Mouse (Mus musculus): ENCODE measurements around the gene Atp13a3.

Gene Atp13a3

DNA sequence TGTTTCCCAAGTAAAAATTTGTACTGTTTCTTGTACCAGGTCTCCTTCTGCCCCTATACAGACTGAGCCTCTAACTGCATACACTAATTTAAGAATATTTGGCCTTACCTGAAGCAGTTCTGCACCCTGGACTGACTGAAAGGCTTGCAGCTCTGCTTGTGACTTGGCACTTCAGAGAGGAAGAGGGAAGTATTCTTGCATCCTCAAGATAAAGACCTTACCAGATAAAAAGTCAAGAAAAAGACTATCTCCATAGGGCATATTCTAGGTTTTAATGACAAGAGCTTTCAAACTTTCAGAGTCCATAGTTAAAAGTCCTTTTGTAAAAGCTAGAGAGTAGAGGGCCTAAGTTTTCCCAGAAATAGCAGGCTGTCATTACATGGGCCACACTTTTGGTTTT, 95.1 kb downstream of the Atp13a3 start, which contains the start of gene Gp5:
Gene Gp5, minus strand, starts transcription at position 133 of the 400 bp plus-strand sequence.
- DNase-seq = no peak

DNA sequence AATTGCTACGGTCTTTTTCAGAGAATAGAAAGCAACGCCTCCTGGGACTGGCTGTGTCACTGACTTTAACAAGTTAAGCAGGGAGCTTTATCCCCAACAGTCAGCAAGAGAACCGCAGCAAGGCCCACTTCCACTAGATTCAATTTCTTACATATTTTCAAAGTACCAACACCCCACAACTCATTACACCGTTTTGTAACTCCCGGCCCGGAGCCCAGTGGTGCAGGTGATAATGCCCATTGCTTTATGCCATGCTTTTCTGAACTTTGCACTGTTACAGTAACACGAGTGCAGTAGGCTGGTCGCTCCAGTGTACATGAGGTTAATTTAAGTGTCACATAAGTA, 95.6 kb downstream of the Atp13a3 start:
- DNase-seq = no peak

DNA sequence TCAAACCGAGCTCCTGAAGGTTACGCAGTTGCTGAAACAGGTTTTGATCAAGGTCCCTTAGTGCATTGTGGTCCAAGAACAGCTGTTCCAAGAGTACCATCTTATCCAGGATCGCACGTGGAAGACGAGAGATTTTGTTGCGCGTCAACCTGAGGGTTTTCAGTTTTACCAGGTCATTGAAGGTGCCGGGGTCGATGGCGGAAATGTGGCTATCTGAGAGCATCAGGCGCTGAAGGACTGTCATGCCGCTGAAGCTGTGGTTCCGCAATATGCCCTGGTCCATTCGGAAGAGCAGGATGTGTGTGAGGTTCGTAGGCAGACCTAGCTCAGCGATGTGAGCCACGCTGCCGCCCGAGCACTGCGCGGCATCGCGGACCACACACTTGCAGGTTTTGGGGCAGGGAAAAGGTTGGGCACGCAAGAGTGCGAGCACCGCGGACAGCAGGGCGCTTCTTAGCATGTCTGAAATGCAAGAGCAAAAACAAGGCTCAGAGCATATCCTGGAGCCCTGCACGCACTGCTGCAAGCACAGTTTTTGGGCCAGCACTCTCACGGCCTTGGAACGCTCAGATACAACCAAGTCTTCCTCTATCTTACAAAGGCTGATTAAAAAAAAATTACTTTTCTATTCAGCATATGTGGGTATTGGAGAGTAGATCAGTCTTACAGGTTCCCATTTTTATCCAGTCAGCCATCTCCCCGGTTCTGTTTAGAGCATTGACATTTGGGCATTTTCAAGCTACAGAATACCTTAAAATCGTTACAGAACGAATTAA, 96.2 kb downstream of the Atp13a3 start:
- DNase-seq = peak in 1 of 2 experiments; percentile 13

DNA sequence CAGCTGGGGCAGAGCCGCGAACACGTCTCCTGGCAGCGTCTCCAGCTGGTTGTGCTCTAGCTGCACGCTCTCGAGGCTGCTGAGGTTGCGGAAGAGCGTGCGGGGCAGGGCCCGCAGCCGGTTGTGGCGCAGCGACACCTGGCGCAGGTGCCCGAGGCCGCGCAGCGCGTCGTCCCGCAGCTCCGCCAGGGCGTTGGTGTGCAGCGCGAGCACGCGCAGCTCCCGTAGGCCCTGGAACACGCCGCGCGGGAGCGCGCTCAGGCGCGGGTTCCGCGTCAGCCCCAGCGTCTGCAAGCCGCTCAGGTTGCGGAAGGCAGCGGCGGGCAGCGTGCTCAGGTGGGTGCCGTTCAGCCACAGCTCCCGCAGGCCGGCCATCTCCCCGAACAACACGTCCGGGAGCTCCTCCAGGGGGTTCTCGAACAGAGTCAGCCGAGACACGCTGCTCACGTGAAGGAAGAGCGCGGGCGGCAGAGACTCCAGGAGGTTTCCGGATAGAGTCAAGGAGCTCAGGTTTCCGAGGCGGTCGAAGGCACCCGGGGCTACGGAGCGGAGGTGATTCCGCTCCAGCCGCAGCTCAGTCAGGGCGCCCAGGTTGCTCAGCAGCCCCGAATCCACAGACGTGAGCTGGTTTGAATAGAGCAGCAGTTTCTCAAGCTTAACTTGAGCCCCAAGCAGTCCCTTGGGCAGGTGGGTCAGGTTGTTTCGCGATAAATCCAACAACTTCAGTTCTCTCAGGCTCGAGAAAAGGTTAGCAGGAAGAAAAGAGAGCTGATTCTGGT, 97.0 kb downstream of the Atp13a3 start:
- peak; percentile 20 to 37 for DNase-seq

DNA sequence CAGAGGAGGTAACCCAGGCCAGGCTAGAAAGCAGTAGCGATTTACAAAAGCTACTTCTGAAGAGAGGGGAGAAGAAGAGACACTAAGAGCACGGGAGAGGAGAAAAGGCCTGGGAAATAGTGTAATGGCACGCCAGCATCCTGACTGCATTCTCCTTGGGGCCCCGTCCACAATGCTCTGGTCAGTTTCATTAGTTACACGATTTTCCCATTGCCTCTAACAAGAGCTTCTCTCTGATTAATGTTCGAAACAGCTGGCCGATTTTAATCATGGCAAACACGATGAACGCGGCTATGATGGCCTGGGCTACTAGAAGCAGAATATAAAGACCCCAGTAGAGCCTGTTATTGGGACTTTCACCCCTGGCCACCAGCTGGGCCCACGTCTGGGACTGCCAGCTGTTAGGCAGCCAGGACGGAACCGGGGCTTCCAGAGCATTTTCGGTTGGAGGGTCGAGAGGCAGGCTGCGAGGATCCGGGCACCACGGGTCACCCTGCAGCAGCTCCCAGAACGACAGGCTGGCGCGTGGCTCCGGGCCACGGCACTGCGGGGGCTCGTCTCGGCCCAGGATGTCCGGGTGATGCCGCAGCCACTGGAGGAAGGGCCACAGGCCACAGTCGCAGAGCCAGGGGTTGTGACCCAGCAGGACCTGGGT, 97.7 kb downstream of the Atp13a3 start:
- DNase-seq = no peak

DNA sequence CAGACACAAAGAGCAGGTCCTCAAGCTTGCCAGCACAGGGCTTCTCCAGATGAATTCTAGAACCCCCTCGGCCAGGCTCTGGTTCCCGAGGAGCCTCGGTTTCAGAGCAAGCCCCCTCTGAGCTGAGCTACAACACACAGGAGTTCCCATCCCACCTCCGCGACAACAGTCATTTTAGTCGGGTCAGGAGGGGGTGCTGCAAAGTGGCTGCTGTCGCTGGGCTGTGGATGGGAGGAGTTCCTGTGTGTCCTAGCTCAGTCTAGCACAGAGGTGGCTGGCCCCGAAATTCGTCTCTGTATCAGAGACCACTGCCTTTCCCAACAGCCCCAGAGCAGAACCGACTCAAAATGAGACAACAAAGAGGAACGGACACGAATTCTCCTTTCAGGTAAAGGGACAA, 98.5 kb downstream of the Atp13a3 start:
- no peak for DNase-seq

DNA sequence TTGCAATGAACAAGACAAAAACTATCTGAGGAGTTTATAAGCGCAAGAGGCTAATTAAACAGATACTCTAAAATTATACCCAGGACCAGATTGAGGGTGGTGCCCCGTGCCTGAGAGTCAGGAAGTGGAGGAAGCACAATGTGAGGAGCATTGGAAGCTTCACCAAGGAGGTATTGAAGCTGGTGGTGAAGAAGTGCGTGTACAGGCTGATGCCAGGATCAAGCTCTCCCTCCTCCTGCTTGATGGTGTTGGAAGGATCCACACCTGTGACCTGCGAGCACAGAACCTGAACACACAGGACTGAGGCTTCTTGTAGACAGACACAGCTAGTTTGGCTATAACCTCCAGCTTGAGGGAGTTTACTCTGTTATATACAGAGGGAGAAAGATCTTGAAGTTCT, 99.7 kb downstream of the Atp13a3 start:
- no peak for DNase-seq

DNA sequence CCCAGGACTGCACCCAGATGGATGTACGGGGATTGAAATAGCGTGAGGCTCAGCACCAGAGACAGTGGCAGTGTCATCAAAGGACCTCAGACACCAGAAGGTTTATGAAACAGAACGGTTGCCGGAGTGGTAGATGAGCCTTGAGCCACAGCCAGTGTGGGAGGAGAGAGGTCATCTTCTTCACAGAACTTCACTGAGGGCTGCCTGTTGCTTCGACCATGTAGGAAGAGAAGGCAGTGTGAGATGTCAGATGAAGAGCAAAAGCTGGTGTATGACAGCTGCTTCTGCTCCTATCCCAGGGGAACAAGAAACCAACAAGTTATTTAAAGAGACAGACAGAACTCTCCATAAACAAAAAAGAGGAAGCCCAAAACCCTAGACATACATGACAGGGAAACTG, 101.5 kb downstream of the Atp13a3 start:
- DNase-seq = no peak

DNA sequence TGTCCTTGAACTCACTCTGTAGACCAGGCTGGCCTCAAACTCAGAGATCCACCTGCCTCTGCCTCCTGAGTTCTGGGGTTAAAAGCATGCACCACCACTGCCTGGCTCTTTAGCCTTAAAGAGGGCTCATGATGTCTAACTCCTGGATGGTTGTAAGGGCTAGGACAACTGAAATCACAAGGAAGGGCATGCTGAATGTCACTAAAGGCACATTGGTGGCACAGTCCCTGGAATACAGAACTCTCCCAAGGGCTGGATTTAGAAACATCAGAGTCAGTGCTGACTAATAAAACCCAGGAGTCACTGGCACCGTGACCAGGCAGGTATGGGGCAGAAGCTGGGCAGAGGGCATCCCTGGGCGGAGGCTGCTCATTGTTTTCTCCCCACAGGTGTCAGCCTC, 102.4 kb downstream of the Atp13a3 start:
- DNase-seq = no peak

DNA sequence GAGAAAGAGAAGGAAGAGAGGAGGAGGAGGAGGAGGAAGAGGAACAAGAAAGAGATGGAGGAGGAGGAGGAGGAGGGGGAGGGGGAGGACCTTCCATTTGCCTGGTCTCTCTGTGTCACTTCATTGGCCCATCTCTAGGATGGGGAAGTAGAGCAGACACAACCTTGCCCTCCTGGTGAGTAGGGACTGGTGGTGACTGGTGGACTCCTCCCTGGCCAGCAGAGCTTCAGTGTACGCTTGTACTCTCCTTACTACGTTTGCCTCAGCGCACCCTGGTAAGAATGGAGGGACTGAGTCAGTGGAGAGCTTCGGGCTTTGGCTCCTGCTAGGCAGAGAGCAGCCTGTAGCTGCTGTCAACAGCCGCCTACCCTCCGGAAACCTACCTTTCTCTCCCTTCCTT, 103.1 kb downstream of the Atp13a3 start:
- DNase-seq = no peak

DNA sequence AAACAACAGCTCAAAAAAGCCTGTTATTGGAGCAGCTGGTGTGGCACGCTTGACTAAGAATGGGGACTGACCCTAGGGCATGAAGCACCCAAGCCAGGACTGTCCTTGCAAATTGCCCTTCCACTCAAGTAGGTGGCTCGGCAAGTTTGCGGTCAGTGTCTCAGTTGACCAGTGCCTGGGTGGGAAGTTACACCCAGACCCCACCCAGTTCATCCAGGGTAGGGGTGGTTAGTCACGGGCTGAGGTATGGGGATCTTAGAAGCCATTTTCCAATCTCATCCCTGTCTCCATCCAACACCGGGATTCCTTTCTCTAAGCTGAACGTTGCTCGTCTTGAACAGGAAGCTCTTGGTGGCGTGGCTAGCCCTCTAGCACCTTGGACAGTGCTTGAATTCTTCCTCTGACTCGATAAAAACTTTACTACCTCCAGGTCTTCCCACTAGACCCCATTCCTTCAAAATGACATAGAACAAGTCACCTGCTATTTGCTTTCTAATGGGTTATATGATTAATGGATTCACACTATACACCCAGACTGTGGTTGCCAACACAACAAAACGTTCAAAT, 106.0 kb downstream of the Atp13a3 start:
- DNase-seq = no peak

DNA sequence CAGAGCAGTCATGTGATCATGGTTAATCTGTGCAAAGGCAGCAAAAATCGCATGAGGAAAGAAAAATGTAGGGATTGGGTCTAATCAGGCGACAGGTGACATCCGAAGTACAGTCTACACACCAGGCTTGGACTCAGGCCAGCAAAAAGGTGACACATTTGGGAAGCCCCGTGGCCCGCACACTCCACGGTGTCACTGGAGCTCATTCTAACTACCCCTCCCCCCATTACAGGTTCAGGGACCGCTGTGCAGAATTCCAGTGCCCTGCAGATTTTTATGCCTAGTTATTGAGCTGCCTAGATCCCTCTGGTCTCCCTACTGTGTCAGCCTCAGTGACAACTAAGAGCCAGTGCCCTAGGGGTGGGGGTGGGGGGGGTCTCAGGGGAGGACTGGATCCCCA, 108.3 kb downstream of the Atp13a3 start:
- DNase-seq = no peak

DNA sequence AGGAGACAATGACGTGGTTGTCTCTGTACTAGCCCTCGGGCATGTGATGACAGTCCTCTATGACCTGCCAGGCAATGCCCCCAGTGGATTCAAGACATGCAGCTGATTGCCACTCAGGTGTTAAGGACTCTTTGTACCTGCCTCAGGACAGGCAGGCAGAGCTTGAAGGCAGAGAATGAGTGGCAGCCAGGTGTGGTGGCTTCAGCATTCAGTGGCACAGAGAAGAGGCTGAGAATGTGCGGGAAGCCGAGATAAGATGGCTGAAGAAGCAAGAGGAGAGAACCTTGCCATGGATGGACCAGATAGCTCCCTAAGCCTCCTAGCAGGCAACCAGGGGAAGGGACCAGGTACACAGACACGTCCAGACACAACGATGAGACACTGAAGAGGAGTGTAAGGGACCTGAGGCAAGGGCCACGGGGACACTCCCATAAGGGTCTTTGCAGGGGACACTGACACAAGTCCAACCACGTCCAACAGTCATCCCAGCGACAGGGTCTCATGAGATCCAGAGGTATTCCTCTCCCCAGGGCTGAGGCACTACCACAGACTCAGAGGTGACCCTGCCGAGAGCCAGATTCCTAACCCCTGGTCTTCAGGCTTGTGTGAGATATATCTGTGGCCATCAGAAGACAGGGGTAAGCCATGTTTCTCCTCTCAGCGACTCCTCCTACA, 109.0 kb downstream of the Atp13a3 start:
- no peak for DNase-seq

DNA sequence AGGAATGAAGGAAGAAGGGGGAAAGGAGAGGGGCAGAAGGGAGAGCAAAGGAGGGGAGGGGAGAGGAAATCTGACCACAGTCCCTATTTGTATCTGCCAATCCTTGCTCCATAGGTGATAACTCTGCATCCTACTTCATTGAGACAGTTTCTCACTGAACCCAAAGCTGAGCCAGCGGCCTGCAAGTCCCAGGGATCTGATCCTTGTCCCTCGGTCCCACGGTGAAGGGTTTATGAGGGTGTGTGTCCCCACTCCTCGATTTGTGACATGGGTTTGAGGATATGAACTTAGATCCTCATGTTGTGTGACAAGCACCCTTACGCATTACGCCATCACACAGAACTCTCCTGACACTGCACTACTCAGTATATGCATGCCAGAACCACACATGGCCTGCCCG, 110.7 kb downstream of the Atp13a3 start:
- DNase-seq = no peak

DNA sequence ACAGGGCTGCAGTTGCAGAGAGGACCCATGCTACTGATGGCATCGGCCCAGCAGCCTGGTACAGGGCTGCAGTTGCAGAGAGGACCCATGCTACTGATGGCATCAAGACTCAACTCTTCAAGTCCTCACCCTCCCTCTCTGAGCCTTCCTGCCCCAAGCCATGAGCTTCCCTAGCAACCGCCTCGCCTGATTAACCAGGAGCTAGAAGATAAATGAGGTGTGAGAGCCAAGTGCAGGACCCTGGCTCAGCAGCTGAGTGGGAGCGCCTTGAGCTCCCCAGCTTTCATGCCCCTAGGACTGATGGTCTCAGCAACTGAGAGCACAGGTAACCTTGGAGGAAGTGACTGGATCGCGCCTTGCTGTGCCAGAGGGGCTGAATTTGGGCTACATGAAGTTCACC, 115.3 kb downstream of the Atp13a3 start:
- no peak for DNase-seq

DNA sequence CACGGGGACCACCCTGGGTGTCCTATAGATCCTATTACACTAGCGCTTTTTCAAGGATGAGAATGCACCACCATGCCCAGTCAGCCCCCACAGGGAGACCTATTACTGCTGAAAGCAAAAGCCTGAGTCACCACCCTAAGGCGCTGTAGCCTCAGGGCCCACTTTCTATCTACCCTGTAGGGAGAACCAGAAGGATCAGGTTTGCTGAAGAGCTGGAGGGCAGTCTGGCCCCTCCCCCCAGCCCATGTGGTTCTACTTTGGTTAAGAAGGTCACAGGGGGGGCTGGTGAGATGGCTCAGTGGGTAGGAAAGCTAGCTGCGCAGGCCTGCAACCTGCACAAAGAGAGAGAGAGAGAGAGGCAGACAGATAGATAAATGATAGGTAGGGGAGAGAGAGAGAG, 120.1 kb downstream of the Atp13a3 start:
- no peak for DNase-seq

DNA sequence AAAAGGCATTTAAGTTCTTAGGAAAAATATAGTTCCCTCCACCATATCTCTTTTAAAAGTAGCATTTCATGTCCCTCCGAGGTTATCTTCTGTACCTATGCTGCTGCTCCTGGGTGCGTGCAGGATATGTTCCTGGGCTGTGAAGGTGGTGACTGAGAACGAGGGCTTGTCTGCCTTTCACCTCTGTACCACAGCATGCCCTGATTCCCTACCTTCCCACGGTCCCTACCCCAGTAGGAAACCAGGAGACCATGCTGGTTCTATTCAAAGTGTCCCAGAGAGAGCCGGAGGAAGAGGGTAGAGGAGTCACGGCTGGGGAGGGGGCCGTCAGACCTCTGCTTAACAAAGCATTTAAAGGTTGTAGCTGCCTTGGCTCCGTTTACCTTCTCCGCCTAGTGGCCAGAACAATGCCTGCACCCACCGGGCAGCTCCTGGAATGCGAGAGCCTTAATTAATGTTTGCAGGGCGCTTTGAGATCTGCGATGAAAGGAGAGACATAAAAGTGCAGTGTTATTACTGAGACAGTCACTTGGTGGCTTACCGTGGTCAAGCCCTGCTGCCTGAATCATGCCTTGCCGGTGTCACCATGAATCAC, 121.9 kb downstream of the Atp13a3 start:
- DNase-seq = peak in 1 of 2 experiments; percentile 20

DNA sequence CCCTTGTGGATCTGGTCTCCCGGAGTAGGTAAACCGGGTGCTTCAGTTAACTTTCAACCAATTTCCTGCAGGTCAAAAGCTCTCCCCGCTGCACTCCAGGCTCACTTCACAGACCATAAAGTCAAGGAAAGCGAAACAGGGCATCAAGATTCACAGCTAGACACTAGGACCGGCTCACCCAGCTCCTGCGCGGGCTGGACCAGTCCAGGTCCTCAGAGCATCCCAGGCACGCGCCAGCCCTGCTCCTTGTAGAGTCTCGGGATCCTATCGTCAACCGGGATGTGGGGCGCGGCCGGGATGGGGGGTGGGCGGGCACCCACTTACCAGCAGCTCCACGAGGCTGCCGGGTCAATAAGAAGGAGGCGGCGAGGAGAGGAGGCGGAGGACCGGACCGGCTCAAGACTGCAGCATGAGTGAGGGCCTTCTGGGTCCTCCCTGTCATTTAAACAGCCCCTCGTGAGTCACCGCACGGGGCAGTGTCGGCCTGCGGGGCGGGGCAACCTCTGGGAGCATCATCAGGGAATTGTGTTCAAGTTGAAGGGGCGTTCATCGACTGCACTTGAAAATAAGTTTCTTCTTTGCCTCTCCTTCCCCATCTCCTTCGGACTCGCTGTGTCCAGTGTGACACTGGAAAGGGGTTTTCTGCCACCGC, 122.8 kb downstream of the Atp13a3 start, which contains the start of gene Lrrc15:
Gene Lrrc15, minus strand, starts transcription at position 413 of the 652 bp plus-strand sequence.
- DNase-seq = no peak

DNA sequence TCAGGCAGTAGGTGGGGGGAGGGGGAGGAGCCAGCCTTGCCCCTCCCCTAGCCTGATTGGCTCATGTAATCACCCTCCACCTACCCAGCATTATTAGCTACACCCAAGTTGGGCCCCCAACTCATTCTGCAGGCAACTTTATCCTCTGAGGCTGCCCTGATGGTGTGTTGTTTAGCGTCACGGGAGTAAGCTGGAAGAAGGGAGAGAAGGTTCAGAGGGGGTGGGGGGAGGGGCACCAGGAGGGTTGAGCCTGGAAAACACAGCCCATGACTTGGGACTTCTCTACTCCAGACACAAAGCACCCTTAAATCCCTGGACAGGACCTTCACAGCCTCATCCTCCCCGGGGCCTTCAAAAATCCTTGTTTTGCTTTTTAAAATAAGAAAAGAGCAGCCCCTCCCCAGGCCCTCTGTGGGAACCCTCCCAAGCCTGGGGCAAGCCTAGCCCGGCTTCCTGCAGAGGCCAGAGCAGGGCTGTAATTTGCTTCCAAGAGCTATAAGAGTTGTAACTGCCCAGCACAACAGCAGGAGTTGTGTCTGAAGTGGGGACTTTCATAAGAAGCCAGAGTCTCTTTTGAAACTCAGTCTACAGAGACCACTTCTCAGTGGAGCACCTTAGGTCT, 125.0 kb downstream of the Atp13a3 start:
- no peak for DNase-seq

DNA sequence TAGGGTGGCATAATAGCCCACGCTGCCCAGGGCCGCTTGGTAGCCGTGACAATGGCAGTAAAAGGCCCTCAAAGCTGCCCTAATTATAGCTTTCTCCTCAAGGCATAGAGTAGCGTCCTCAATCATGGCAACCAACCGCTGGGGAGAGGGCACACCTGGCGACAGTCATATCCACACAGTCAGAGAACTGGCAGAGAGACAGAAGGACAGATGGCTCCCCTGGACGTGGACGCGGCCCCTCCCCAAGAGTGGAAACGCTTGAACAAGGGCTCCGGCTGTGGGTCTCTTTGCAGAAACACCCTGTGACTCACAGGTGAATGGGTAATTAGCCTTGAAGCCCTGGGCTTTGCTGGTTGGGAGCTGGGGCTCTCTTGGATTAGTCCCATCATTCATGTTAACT, 127.4 kb downstream of the Atp13a3 start:
- no peak for DNase-seq

Data from lung, adult 18-20 months (tissue).